ENCODE assay signal across 11 mouse cellular contexts in genomic region chrX:146512492-146512891, GRCm38 (mm10).
"Had no signal": no experiment of that assay in that cellular context is flagged by ENCODE, and none has a peak within 500 bp of the region (broad histone marks: within the 10 kb centered on the region; RNA-seq: fewer than 3 reads in every experiment).

No protein-coding gene starts in this region.

- DNase-seq: liver, postnatal 0 days; lung, adult 2 months; right cerebral cortex, postnatal 25 days; right cerebral cortex, postnatal 4 days; spleen, adult 18-20 months; thymus, adult 18-20 months; thymus, postnatal 14 days; thymus, postnatal 36 days had no signal

- ATAC-seq: liver, postnatal 0 days; lung, postnatal 0 days; midbrain, embryonic 13.5 days; midbrain, embryonic 15.5 days had no signal
